Mouse (Mus musculus): ENCODE data around the gene Mtmr10.

- no peak for TF ChIP-seq CTCF (IDR thresholded peaks at IDR 0.05; ENCODE audit: control insufficient read depth, insufficient read depth, insufficient read length)
- TF ChIP-seq FOSL1 (IDR thresholded peaks at IDR 0.05; ENCODE audit: insufficient read depth, low read length, poor library complexity, severe bottlenecking), result no peak
- TF ChIP-seq MAX (IDR thresholded peaks at IDR 0.05), result no peak
These were observed 21.8 kb upstream of the Mtmr10 start for GRCm38 (mm10) chr7:64265502-64266279.

Measured in C2C12 (cell line).